Mouse (Mus musculus): ENCODE data around the gene Olfr212.
"Not testable (repeated sequence)": the region's sequence is repeated elsewhere in the genome, so short reads cannot be mapped to it uniquely, and the experiment has no call there.

The Olfr212 gene

GRCm38 (mm10) chr6:116506302-116507003, at the start of gene Olfr212:
TSS of gene Olfr212 (plus strand) at chr6:116506516.
- not testable (repeated sequence) for DNase-seq

- no peak for DNase-seq
Measured at GRCm38 (mm10) chr6:116458728-116459127, 47.6 kb upstream of the Olfr212 start.

DNA sequence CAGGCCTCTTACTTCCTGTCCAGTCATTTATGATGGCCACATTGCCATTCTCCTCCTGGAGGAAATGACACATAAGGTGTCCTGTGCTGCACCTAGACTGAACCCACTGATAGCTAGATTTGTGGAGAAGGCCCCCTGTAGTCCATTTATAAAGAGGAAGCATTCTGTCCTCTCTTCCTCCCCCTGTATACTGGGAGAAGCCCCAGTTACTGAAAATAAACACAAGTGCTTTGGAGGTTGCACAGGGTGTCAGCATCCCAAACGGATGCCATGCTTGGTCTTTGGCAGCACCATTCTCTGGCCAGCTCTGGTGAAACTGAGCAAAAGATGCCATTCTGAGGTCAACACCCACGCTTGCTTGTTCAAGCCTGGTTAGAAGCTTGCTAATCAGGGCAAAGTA, 47.1 kb upstream of the Olfr212 start:
- DNase-seq: no peak

DNA sequence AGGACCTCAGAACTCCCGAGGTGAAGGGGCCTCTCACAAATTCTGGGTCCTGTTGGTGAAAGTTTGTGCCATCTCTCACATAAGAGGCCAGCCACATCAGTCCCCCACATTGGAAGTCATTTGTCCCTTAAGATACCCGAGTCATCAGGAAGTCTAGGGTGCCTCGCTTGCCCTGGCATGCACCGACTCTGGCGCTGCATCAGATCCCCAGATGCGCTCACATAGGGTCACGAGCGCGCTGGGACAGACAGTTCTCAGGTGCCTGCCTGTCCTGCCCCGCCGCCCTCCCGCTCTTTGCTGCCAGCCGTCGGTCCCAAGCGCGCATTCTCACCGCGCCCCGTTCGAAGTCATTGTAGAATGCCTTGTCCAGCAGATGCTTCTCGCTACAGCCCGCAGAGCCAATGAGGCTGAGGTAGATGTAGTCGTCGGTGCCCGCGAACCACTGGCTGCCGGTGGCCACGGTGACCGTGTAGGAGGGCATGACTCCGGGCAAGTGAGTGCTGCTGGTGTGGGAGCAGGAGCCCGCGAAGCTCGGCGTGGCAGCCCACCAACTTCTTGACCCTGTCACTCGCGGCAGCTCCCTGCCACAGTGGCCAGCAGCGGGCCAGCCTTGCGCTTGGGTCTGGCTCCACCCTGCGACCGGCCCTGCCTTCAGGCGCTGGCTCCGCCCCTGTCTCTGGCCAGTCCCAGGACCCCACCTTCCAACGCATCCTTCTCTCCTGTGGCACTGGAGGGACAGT, 45.6 kb upstream of the Olfr212 start, which contains the start of gene Alox5:
Alox5 (minus strand) TSS at position 635 of the 740 bp plus-strand sequence.
- DNase-seq: peak; percentile 35 to 53

DNA sequence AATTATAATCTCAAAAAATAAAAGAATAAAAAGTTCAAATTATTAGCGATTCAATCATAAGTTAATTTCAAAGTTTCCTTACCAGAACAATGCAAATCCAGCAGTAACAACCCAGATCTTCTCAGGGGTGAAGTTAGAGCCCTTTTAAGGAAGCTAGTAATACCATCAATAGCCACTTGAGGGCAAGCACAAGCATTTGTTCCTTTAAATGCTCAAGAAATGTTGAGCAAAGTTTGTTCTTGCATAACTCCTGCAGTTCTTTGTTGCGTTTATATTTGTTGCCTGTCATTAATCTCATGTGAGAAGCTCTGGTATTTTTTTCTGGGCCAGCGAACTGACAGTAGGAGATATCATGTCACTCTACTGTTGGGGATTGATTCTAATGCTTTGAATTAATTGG, 38.2 kb upstream of the Olfr212 start:
- no peak for DNase-seq

GRCm38 (mm10) chr6:116485081-116485480, 21.2 kb upstream of the Olfr212 start:
- no peak for DNase-seq

GRCm38 (mm10) chr6:116486833-116487232, 19.5 kb upstream of the Olfr212 start:
- no peak for DNase-seq

DNA sequence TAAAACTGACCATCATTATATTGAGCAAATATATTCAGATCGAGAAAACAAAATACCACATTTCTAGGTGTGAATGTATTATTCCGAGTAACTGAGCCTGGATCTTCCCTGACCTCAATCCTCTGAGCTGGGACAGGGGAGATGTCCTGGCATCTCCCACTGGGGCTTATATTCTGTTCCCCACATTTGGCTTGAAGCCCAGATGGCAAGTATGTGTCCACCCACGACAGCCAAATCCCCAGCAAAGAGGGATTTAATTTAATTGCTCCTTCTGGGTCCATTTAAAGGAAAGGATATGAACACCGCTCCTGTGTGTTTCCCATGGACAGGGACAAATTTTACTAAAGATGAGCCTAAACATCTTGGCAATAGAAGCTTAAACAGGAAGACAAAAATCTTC, 17.5 kb upstream of the Olfr212 start, which contains the start of gene Olfr211:
Olfr211 (plus strand) TSS at position 301 of the 400 bp plus-strand sequence.
- DNase-seq: no peak

GRCm38 (mm10) chr6:116493742-116494141, 12.6 kb upstream of the Olfr212 start:
- DNase-seq: no peak

DNA sequence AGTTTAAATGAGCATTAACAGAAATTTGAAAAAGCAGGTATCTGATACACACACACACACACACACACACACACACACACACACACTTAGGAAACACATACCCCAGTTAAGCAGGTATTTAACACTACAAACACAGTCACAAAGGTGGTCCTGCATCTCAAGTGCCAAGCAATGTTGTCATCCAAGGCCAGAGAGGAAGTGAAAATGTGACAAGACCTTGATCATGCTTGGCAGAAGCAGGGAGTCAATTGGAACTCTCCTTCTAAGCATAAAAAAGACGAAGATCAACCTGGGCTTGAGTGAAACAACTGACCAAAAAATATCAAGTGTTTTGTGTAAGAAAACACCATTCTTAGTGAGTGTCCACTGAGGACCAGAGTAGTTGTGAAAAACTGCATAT, 10.4 kb upstream of the Olfr212 start:
- DNase-seq: no peak

- no peak for DNase-seq
Measured at GRCm38 (mm10) chr6:116514832-116515231, 8.5 kb downstream of the Olfr212 start.

DNA sequence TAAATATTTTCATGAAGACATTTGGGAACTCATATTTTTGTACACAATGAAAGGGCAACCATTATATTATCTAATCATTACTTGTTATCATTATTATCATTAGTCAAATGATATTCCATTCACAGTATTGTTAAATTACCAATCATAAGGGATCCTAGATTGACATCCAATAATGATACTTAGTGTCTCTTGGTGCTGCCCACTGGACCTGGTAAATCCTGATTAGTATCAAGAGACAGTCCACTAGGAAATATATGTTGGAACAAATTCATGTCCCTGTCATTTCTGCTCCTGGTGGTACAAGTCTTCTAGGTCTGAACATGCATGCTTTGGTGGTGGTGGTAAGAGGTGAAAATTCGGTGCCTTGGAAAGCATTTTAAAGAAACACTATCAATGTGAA, 31.8 kb downstream of the Olfr212 start, which contains the start of gene Olfr213:
Olfr213 (plus strand) TSS at position 301 of the 400 bp plus-strand sequence.
- no peak for DNase-seq

- no peak for DNase-seq
Measured at GRCm38 (mm10) chr6:116542500-116542899, 36.2 kb downstream of the Olfr212 start.

DNA sequence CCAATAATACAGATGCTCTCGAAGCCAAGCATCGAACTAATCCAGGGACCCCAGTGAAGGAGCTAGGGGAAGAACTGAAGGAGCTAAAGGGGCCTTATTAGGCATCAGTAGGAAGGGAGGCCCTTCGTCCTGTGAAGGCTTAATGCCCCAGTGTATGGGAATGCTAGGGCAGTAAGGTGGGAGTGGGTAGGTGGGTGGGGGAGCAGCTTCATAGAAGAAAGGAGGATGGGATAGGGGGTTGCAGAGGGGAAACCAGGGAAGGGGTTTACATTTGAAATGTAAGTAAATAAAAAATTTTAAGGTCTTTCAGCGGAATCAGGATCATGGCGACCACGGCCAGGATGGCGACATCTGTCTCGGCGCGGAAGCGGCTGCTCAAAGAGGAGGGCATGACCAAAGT, 44.5 kb downstream of the Olfr212 start, which contains the start of gene Gm5580:
Gm5580 (plus strand) TSS at position 301 of the 400 bp plus-strand sequence.
- DNase-seq: not testable (repeated sequence)

- DNase-seq: no peak
Measured at GRCm38 (mm10) chr6:116553935-116554334, 47.6 kb downstream of the Olfr212 start, which contains the start of gene Olfr214. TSS of gene Olfr214 (plus strand) at chr6:116554235.

DNA sequence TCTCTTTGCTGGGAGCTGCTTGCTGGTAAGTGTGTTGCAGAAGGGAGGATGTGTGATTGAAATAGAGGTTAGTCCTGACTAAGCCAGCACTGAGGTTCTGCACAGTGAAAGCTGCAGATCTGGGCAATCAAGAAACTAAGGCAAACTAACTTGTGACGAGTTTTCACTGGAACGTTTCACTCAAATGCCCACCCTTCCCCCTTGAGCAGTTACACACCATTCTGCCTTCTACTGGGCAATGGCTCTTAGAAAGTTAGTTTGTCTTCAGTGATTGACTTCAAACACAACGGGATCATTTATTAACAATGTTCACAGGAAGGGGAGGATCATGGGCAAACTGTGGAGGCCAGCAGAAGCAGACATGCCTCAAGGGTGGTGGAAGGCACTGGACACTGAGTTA, 48.6 kb downstream of the Olfr212 start:
- peak; percentile 4 to 18 for DNase-seq
